In the genomic region with DNA sequence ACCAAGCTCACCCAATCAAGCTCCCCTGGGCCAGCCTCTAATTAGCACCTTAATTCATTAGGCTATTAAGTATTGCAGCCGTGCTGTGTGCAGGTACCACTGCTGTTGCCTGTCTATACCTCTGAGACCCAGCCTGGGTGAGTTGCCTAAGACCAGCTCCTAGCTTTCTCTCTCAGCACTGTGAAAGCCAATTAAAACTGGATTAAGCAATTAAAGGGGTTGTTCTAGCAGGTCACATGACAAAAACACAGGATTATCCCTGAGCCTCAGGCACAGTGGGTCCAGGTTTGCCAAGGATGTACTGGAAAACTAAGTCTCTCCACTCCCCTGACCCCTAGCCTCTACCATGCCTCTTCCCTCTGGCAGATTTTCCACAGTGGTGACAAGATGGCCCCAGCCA, we compare ENCODE assay signal across 24 mouse cellular contexts. TPM values are rescaled to one million over a fixed set of nuclear protein-coding genes. Genes with fewer than 3 reads are reported as not detected.
DNase-seq lines count a peak whose midpoint lies in the region; ATAC-seq and TF ChIP-seq lines count a peak whose summit lies in the region.
"Had no signal": no experiment of that assay in that cellular context is flagged by ENCODE, and none has a peak within 500 bp of the region (broad histone marks: within the 10 kb centered on the region; RNA-seq: fewer than 3 reads in every experiment).

No protein-coding gene starts in this region.

- TF ChIP-seq POLR2A in brain, embryonic 14.5 days (IDR thresholded peaks at IDR 0.05; ENCODE audit: borderline replicate concordance, extremely low read depth, insufficient read depth, insufficient read length, poor library complexity, severe bottlenecking): no peak

- no peak overlapping the region for H3K4me2 ChIP-seq in forebrain, embryonic 14.5 days (ENCODE audit: low read length)
- H3K4me2 ChIP-seq in forebrain, embryonic 16.5 days (ENCODE audit: low read length): no peak overlapping the region
- H3K4me2 ChIP-seq: embryonic facial prominence, embryonic 12.5 days; heart, embryonic 11.5 days; hindbrain, embryonic 13.5 days had no signal

- no peak overlapping the region for H3K9ac ChIP-seq in forebrain, embryonic 14.5 days (ENCODE audit: low read length)
- no peak overlapping the region for H3K9ac ChIP-seq in forebrain, embryonic 16.5 days (replicated peaks; ENCODE audit: low read depth, low read length)
- H3K9ac ChIP-seq: embryonic facial prominence, embryonic 12.5 days; forebrain, postnatal 0 days; hindbrain, embryonic 13.5 days had no signal

- DNase-seq in forebrain, embryonic 14.5 days (ENCODE audit: low spot score): peak; percentile 18
- DNase-seq in brain, embryonic 14.5 days (ENCODE audit: low read depth): peak; percentile 59
- DNase-seq in fat pad, adult 2 months (ENCODE audit: extremely low read depth, low read depth, low spot score): peak; percentile 94
- DNase-seq in retina, postnatal 7 days (ENCODE audit: low read depth, low spot score): peak; percentile 62
- DNase-seq: adrenal gland, adult 8-10 months; adrenal gland, postnatal 25 days; cerebellum, adult 18-20 months; cerebellum, adult 9-10 months; cerebellum, postnatal 14 days; forebrain, postnatal 0 days; gastrocnemius, postnatal 25 days; heart, adult 2 months; kidney, adult 18-20 months had no signal

- TF ChIP-seq CTCF in brain, embryonic 14.5 days (IDR thresholded peaks at IDR 0.05; ENCODE audit: borderline replicate concordance, extremely low read depth, insufficient read depth, insufficient read length): no peak

- H3K36me3 ChIP-seq in forebrain, embryonic 14.5 days (ENCODE audit: control insufficient read depth, insufficient read depth, low read length): no peaks in the 10 kb centered on the region
- no peaks in the 10 kb centered on the region for H3K36me3 ChIP-seq in forebrain, embryonic 16.5 days (ENCODE audit: control insufficient read depth, insufficient read depth)
- H3K36me3 ChIP-seq: embryonic facial prominence, embryonic 12.5 days; forebrain, embryonic 10.5 days; hindbrain, embryonic 13.5 days had no signal

- 0 out of 2 replicates have a peak, but pooled peaks cover 2% of the 10 kb centered on the region for H3K4me1 ChIP-seq in forebrain, embryonic 14.5 days (ENCODE audit: control insufficient read depth, insufficient read depth, low read length)
- peaks cover 2% of the 10 kb centered on the region for H3K4me1 ChIP-seq in forebrain, embryonic 16.5 days (replicated peaks; ENCODE audit: control insufficient read depth, insufficient read depth, low read length)

- H3K4me3 ChIP-seq in forebrain, embryonic 14.5 days (ENCODE audit: low read depth, low read length): no peak overlapping the region
- H3K4me3 ChIP-seq in forebrain, embryonic 16.5 days (replicated peaks; ENCODE audit: low read length): no peak overlapping the region
- H3K4me3 ChIP-seq: embryonic facial prominence, embryonic 12.5 days; erythroblast, embryonic 14.5 days; forebrain, embryonic 10.5 days; heart, adult 2 months; hindbrain, embryonic 13.5 days had no signal

- H3K27me3 ChIP-seq in forebrain, embryonic 14.5 days (replicated peaks; ENCODE audit: control insufficient read depth, insufficient read depth, low read length): no peaks in the 10 kb centered on the region
- H3K27me3 ChIP-seq in forebrain, embryonic 16.5 days (replicated peaks; ENCODE audit: control insufficient read depth, insufficient read depth, low read length): no peaks in the 10 kb centered on the region

- WGBS in forebrain, embryonic 14.5 days: 20% methylated on average over 1 of the region's 1 CpGs
- WGBS in forebrain, embryonic 16.5 days: 32% methylated on average over 1 of the region's 1 CpGs

- no peak overlapping the region for H3K27ac ChIP-seq in forebrain, embryonic 14.5 days (ENCODE audit: low read depth, low read length)
- H3K27ac ChIP-seq in forebrain, embryonic 16.5 days (ENCODE audit: low read length): no peak overlapping the region
- H3K27ac ChIP-seq: embryonic facial prominence, embryonic 12.5 days; forebrain, embryonic 10.5 days; heart, adult 2 months; hindbrain, embryonic 13.5 days; hindbrain, postnatal 0 days had no signal

- ATAC-seq in forebrain, embryonic 14.5 days: no peak
- ATAC-seq in forebrain, embryonic 16.5 days: no peak
- ATAC-seq in activated CD4-positive, CD25-positive, alpha-beta regulatory T cell, adult 4 months: no peak
- ATAC-seq: CD4-positive, CD25-positive, alpha-beta regulatory T cell, adult 4 months; forebrain, postnatal 0 days; hindbrain, postnatal 0 days; inflammation-experienced regulatory T-cells, adult 6 months; intestine, embryonic 16.5 days had no signal

- H3K9me3 ChIP-seq in forebrain, embryonic 14.5 days (replicated peaks; ENCODE audit: control insufficient read depth, low read length): no peaks in the 10 kb centered on the region
- no peaks in the 10 kb centered on the region for H3K9me3 ChIP-seq in forebrain, embryonic 16.5 days (ENCODE audit: control insufficient read depth, low read length)
- H3K9me3 ChIP-seq: embryonic facial prominence, embryonic 12.5 days; forebrain, embryonic 10.5 days; hindbrain, embryonic 13.5 days had no signal

RNA-seq across cellular contexts. Expression of a gene that starts 44.3 kb away (rescaled TPM):
- 8.1 and 8.7 TPM in 2 replicates for polyA plus RNA-seq in forebrain, embryonic 14.5 days (2014; fragmentation: Nextera tagmentation; extraction: Ambion mirVana)
- 11.7 and 13.7 TPM in 2 replicates for polyA plus RNA-seq in forebrain, embryonic 16.5 days (2015; fragmentation: Nextera tagmentation; extraction: Ambion mirVana)
- polyA plus RNA-seq in brain, embryonic 14.5 days (2012; rRNA removed): 8.4 and 13.6 TPM in 2 replicates
- polyA plus RNA-seq in activated CD4-positive, CD25-positive, alpha-beta regulatory T cell, adult 4 months (2017; shearing (Covaris generic)): 10 to 100 TPM; 42.5 to 43.1 TPM

RNA-seq across cellular contexts. Expression of a gene that starts 52.3 kb away (rescaled TPM):
- polyA plus RNA-seq in forebrain, embryonic 14.5 days (2014; fragmentation: Nextera tagmentation; extraction: Ambion mirVana): 3.3 and 3.4 TPM in 2 replicates
- polyA plus RNA-seq in forebrain, embryonic 16.5 days (2015; fragmentation: Nextera tagmentation; extraction: Ambion mirVana): 3.7 and 5.4 TPM in 2 replicates
- 5.5 and 5.6 TPM in 2 replicates for polyA plus RNA-seq in brain, embryonic 14.5 days (2012; rRNA removed)
- 10 to 100 TPM; 12.8 to 17.7 TPM for polyA plus RNA-seq in activated CD4-positive, CD25-positive, alpha-beta regulatory T cell, adult 4 months (2017; shearing (Covaris generic))

Comparison
In these comparisons a context has a peak if more than half of its experiments do, and no peak if none do; other contexts are left out.
1. DNase-seq: peak in every context shown above with its lines; median percentile 94 in fat pad, adult 2 months; 62 in retina, postnatal 7 days; 59 in brain, embryonic 14.5 days; 18 in forebrain, embryonic 14.5 days.